Mouse (Mus musculus) 3T3-L1 (cell line): ENCODE results near the gene Adh4.

Experiments
- DNase-seq: peaks from one replicate; pipeline ENCODE4 v3.0.0-alpha.2; 2015; ENCODE audit warnings: low read depth, low spot score

The Adh4 gene

DNA sequence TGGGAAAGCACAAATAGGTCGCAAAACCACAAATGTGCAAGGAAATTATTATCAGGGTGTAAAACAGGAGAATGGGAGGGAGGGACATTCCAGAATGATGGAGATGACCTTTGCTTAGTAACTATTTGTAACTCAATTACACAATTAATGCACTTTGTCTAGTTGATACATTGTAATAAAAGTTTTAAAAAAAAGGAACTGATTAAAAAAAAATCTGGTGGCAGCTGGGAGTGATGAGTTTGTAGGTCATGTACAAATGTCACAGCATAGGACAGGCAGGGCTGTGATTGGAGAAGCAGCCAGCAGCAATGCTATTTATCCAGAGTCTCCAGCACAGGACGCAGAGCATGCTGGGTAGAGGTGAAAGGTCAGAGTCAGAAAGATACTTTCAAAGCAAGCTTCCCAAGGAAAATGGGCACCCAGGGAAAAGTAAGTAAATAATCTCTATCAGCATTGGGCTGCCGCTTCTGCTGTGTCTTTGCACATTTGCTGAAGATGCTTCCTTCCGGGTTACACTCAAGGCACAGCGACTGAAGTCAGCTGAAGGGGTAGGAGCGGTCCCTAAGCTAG is at the start of gene Adh4:
Adh4 (plus strand) TSS at position 346 of the 570 bp plus-strand sequence.
- no peak for DNase-seq

- no peak for DNase-seq
These were observed 49.1 kb upstream of the Adh4 start for GRCm38 (mm10) chr3:138366181-138366580.

GRCm38 (mm10) chr3:138369546-138369945 is 45.7 kb upstream of the Adh4 start:
- no peak for DNase-seq

GRCm38 (mm10) chr3:138370289-138370688 is 45.0 kb upstream of the Adh4 start:
- peak; percentile 16 for DNase-seq

GRCm38 (mm10) chr3:138373920-138374319 is 41.3 kb upstream of the Adh4 start:
- DNase-seq, result no peak

DNA sequence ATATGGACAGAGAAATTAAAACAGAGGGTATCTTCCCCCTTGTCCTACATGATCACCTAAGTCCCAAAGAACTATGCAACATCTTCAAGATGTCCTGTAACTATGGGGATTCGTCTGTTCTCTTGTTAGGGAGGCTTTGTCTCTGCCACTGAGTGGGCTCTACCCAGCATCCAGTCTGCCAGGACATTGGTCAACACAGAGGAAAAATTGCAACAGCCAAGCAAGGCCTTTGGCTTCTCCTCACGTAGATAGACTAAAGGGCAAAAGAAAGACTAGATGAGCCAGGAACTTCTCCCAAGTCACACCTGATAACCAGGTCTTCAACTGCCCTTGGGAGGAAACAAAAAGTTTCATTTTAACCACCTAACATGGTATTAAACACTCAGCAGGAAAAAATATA is 40.1 kb upstream of the Adh4 start:
- no peak for DNase-seq

GRCm38 (mm10) chr3:138381133-138381532 is 34.1 kb upstream of the Adh4 start:
- no peak for DNase-seq

DNA sequence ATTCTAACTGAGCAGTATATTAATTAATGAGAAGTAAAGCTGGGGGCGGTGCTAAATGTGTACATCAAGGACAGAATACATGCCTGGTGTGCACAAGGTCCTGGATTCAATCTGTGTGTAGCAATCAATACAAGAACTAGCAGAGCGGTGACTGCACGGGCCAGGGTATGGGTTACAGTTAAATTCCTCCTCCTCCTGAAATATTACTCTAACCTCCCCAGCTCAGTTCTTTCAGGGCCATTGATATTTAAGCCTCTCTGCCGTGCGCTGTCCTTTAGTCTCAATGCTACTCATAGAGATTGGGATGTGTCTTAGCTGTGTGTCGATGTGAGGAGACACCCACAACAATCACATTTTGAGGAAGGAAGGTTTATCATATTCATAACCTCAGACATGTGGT is 28.1 kb upstream of the Adh4 start:
- no peak for DNase-seq

GRCm38 (mm10) chr3:138404872-138405271 is 10.4 kb upstream of the Adh4 start:
- no peak for DNase-seq

DNA sequence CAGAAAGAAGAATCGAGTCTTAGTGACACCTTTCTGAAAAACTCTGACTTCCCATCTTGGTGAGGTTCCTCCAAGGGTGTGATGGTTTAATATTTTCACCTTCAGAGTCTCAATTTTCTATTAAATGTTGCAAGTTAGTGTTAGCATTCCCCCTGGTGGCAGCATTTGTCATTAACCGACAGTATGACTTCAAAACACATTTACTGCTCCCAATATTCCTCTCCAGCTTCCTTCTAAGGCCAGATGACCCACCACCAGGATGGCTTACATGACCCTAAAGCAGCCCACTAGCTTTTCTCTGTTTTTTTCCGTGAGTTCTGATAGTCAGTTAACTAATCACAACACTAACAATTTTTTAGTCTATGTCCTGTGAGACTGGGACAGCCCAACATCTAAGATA is 9.9 kb upstream of the Adh4 start:
- DNase-seq, result peak; percentile 78

- no peak for DNase-seq
These were observed 9.4 kb upstream of the Adh4 start for GRCm38 (mm10) chr3:138405840-138406239.

DNA sequence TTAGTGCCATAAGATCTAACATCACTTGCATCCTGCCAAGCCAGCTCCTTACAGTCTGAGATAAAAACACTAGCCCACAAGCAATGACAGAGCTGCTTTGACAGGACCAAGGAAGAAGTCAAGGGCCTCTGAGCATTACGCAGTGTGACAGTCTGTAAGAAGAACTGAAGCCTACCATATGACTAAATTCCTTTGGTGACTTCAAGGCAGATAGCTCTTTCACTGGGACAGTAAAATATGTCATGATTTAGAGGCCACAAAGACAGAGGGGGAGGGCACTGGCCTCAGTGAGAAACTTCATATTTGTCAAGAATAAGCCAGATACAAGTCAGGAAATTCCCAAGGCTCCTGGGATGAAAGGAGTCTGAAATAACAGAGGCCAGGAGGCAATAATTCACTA is 7.3 kb upstream of the Adh4 start:
- no peak for DNase-seq

DNA sequence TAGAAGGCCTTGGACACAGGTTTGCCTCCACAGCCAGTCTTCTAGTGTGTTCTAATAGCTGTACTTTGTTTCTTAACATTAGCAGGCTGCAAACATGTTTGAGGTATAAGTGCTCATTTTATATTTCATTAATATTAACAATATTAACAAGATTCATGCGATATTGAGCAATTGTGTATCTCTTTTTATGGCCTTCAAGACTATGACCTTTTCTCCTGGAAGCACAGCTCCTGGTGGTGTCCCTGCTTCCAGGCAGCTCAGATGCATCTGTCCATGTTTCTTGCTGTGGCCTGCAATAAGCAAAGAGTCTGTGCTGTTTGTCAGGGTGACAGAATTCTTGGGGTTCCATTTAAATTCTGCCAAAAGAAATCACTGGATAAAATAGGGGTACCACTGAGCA is 5.7 kb upstream of the Adh4 start:
- no peak for DNase-seq

GRCm38 (mm10) chr3:138410211-138410610 is 5.1 kb upstream of the Adh4 start:
- DNase-seq, result no peak

DNA sequence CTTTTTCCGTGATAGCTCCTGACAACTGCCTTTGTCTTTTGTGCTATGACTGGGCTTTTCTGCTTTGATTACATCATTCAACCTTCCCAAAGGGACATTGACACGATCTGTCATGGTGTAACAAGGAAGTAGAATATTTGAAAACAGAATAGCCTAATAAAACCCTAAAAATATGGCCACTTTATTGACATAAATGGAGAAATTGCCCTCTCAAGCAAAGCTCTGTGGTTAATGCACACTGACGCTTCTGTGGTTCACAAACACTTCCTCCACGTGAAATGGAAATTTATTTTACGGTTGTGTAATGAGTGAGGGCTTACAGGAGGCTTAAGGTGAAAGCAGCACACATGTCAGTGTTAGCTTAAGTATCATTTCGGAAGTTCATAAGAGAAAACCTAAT is 4.1 kb downstream of the Adh4 start:
- no peak for DNase-seq

DNA sequence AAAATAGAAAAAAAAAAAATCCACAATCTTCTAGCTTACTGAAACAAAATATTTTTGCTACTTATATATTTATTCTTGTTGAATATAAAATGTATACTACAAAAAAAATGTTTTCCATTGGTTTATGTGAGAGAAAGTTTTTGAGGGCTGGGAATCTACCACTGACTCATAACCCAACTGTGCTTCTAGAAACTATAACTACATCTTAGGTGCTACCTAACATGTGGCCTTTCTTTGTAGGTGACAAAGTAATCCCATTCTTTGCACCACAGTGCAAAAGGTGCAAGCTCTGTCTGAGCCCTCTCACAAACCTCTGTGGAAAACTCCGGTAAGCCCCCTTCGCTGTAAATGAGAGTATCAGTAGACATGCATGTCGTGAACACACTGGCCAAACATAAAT is 5.1 kb downstream of the Adh4 start:
- no peak for DNase-seq

GRCm38 (mm10) chr3:138423664-138424063 is 8.4 kb downstream of the Adh4 start:
- no peak for DNase-seq

DNA sequence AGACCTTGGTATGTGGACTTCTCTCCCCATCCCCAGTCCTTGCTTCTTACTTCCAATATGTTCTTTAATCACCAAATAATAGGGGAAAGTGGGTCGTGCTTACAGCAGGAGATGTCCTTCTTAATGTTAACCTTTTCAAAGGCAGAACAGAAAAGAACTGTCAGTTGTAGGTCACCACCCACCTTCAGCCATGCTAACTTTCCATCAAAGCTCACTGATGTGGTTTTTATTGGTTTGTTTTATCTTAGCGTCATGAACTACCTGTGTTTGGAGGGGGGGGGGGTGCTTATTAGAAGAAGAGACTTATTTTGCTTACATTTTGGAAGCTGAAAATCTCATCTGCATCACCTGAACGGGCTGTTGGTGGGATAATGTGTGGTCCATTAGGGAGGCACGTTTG is 9.0 kb downstream of the Adh4 start:
- no peak for DNase-seq

DNA sequence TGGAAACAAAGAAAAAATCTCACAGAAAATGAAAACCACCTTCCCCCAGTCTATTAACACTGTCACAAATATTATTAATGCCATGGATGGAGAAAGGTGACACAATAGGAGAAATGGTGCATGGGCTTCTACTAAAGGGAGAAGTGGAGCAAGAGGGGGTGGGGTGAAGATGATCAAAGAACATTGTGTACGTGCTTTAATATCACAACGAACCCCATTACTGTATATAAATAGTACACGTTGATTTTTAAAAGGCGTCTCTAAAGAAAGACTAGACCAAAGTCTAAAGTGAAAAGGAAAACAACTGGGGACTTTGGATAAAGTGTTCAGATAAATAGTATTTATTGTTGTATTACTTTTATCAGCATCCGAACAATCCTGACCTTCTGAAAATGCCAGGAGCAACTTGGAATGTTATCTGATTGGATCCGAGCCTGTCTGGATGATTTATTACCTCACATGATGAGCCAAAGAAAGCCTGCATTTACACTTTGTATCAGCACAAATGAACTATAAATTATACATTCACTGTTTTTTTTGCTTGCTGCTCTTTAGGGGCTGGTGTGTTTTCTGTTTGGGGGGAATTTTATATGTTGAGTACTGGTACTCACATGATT is 15.2 kb downstream of the Adh4 start:
- DNase-seq, result no peak

- peak; percentile 72 for DNase-seq
These were observed 16.6 kb downstream of the Adh4 start for GRCm38 (mm10) chr3:138431835-138432234.

DNA sequence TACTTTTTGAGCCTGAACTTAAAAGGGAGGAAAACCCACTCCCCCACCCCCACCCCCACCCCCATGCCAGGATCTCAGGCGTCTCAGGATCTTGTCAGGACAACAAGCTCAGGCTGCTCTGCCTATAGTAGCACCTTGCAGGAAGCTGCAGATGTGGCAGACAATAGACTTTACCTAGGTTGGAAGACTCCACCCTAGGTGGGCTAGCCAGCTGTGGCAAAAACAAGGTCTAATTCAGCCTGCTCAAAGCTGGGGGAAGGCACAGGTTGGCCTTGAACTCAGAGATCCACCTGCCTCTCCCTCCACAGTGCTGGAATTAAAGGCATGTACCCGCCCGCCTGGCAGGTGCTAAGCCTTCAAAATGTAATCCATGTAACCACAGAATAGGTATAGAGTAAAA is 23.4 kb downstream of the Adh4 start:
- DNase-seq, result no peak

GRCm38 (mm10) chr3:138442203-138442602 is 26.9 kb downstream of the Adh4 start:
- DNase-seq, result no peak

DNA sequence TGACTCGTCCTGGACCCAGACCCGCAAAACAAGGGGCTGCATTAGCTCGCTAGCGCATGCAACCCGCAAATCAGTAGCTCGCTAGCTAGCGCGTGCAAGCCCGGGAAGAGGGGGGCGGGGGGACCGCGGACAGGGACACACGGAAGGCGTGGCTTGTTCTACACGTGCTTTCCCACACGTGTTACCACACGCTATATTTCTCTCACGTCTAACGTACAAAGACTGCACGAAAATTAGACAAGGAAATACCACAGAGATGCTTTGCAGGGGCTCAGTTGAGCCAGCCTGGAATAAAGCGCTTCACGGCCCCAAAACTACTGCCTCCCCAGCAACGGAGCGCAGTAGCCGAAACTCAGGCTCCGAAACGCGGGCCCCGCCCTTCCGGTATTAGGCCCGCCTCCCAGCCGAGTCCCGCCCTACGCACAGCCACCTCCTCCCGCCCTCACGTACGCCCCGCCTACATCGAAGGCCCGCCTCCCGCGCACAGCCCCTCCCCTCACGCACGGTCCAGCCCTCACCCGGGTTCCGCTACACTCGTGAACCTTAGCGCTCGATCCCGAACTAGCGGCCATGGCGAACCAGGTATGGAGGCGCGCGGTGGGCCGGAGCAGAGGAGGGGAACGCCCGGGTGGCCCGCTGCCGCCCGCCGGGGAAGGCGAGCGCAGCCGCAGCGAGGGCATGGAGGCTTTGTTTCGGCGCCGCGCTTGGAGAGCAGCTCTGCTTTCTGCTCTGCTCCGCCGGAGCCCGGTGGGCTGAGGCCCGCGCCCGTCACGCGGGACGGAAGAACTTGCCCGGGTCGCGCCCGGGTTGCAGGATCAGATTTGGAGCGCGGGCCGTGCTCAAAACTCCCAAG is 27.6 kb downstream of the Adh4 start, which contains the start of gene Adh5:
Adh5 (plus strand) TSS at position 482 of the 853 bp plus-strand sequence.
- DNase-seq, result peak; percentile 90
